Mouse (Mus musculus) kidney, adult 2 months (tissue): ENCODE measurements at regions not wholly inside any gene's neighbourhood (a gene's known extent, or its start where the extent isn't known, plus 50 kb on each side); places are given as distances from the start of the nearest gene placed in this dataset.

Experiments used
- DNase-seq: peaks from one replicate; pipeline ENCODE4 v3.0.0; 2021
- H3K27ac ChIP-seq: fragments of 200-500 bp; 2 replicates; pipeline ENCODE4 v1.5.1; 2012; ENCODE audit warnings: low read depth, low read length, control low read depth, inconsistent platforms; ENCODE audit not compliant: insufficient read depth
- H3K27me3 ChIP-seq: fragments of 200-500 bp; replicated peaks from 2 replicates; pipeline ENCODE4 v1.6.1; 2012; ENCODE audit warnings: mild to moderate bottlenecking, moderate library complexity, low read length, inconsistent platforms; ENCODE audit not compliant: control insufficient read depth, insufficient read depth
- H3K36me3 ChIP-seq: fragments of 200-500 bp; 2 replicates; pipeline ENCODE4 v1.6.1; 2012; ENCODE audit warnings: mild to moderate bottlenecking, moderate library complexity, low read length, inconsistent platforms; ENCODE audit not compliant: control insufficient read depth, insufficient read depth
- H3K4me1 ChIP-seq: fragments of 200-500 bp; 2 replicates; pipeline ENCODE4 v1.6.1; 2011; ENCODE audit warnings: low read length; ENCODE audit not compliant: control insufficient read depth, insufficient read depth
- H3K4me3 ChIP-seq: fragments of 200-500 bp; 2 replicates; pipeline ENCODE4 v1.5.1; 2011; ENCODE audit warnings: mild to moderate bottlenecking, low read depth, low read length, control low read depth; ENCODE audit not compliant: insufficient read depth
- CTCF ChIP-seq: fragments of 200-500 bp; conservative IDR thresholded peaks from 2 replicates; pipeline ENCODE4 v1.5.1; 2011; ENCODE audit warnings: low read depth, mild to moderate bottlenecking, control low read depth, low read length, moderate library complexity, mixed read lengths; ENCODE audit not compliant: insufficient read depth, insufficient read length
- POLR2A ChIP-seq: fragments of 200-500 bp; IDR thresholded peaks from one replicate; pipeline ENCODE4 v1.6.1; 2011; ENCODE audit warnings: low read depth, low read length, control low read depth
- WGBS: fragments of 180-500 bp; shearing (Covaris S2); methylation state at CpG from one replicate; pipeline ENCODE4 v1.1.7; 2018; 5-methylcytosine and 5-hydroxymethylcytosine counted together

- Histone ChIP-seq H3K4me1 (no peaks in the 10 kb centered on the region), H3K4me3 (no peak overlapping the region), H3K27me3 (no peaks in the 10 kb centered on the region), H3K27ac (no peak overlapping the region), H3K36me3 (no peaks in the 10 kb centered on the region)
- 67% methylated on average over 6 of the region's 6 CpGs for WGBS
- TF ChIP-seq POLR2A = no peak
- TF ChIP-seq CTCF = no peak
- no peak for DNase-seq
These were observed 238.6 kb downstream of the Pdha2 start for GRCm38 (mm10) chr3:140973519-140973918.

- Histone ChIP-seq H3K27me3 (no peaks in the 10 kb centered on the region), H3K27ac (no peak overlapping the region), H3K36me3 (no peaks in the 10 kb centered on the region), H3K4me3 (no peak overlapping the region), H3K4me1 (no peaks in the 10 kb centered on the region)
- 87% methylated on average over 3 of the region's 3 CpGs for WGBS
- DNase-seq = no peak
- TF ChIP-seq CTCF = no peak
- no peak for TF ChIP-seq POLR2A
These were observed 242.0 kb downstream of the Pdha2 start for GRCm38 (mm10) chr3:140969892-140970880.

GRCm38 (mm10) chr3:140968556-140968955 is 243.6 kb downstream of the Pdha2 start:
- TF ChIP-seq CTCF (no peak), POLR2A (no peak)
- Histone ChIP-seq H3K4me1 (no peaks in the 10 kb centered on the region), H3K27ac (no peak overlapping the region), H3K27me3 (no peaks in the 10 kb centered on the region), H3K4me3 (no peak overlapping the region), H3K36me3 (no peaks in the 10 kb centered on the region)
- 76% methylated on average over 3 of the region's 3 CpGs for WGBS
- no peak for DNase-seq

- H3K4me3 ChIP-seq = no peak overlapping the region
- H3K36me3 ChIP-seq = no peaks in the 10 kb centered on the region
- no peak for TF ChIP-seq CTCF
- TF ChIP-seq POLR2A = no peak
- no peaks in the 10 kb centered on the region for H3K27me3 ChIP-seq
- DNase-seq = no peak
- H3K27ac ChIP-seq = no peak overlapping the region
- no peaks in the 10 kb centered on the region for H3K4me1 ChIP-seq
- WGBS = 76% methylated on average over 1 of the region's 1 CpGs
These were observed 254.5 kb downstream of the Pdha2 start for GRCm38 (mm10) chr3:140957666-140958065.

GRCm38 (mm10) chr3:140952111-140952800 is 259.9 kb downstream of the Pdha2 start:
- Histone ChIP-seq H3K27ac (no peak overlapping the region), H3K36me3 (no peaks in the 10 kb centered on the region), H3K4me1 (no peaks in the 10 kb centered on the region), H3K4me3 (no peak overlapping the region), H3K27me3 (no peaks in the 10 kb centered on the region)
- DNase-seq = no peak
- TF ChIP-seq POLR2A = no peak
- TF ChIP-seq CTCF = no peak
- WGBS = 87% methylated on average over 3 of the region's 3 CpGs

GRCm38 (mm10) chr3:140951024-140951423 is 261.1 kb downstream of the Pdha2 start:
- no peak for DNase-seq
- Histone ChIP-seq H3K4me1 (no peaks in the 10 kb centered on the region), H3K4me3 (no peak overlapping the region), H3K27ac (no peak overlapping the region), H3K36me3 (no peaks in the 10 kb centered on the region), H3K27me3 (no peaks in the 10 kb centered on the region)
- TF ChIP-seq CTCF (no peak), POLR2A (no peak)
- 65% methylated on average over 2 of the region's 2 CpGs for whole genome bisulfite sequencing
